Mouse (Mus musculus): ENCODE measurements around the gene Atp6v1e1. TPM values are rescaled to one million over a fixed set of nuclear protein-coding genes. Genes with fewer than 3 reads are reported as not detected.

Gene Atp6v1e1
- polyA plus RNA-seq, 2 experiments, result 75.7 to 114 TPM

DNA sequence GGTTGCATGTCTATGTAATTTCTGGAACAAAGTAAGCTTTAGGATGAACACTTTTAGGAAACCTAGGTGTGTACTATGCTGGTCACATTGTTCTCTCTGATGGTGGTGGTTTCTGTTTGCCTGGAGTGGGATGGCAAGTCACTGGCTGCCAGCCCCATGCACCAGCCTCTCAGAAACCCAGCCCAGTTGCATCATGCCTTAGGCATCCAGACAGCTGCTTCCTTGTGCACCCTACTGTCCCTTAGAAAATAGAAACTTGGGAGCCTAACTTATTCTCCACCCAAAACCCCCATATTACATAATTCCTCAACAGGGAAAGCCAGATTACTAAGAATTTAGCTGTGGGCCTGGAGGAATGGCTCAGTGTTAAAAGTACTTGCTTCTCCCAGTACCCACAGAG, 50.6 kb downstream of the Atp6v1e1 start:
- DNase-seq (ENCODE audit: low spot score), result no peak
- Histone ChIP-seq H3K9ac (ENCODE audit: low read depth, low read length, severe bottlenecking) (no peak overlapping the region), H3K9me3 (ENCODE audit: control insufficient read depth, low read length) (no peaks in the 10 kb centered on the region), H3K4me1 (ENCODE audit: control insufficient read depth, insufficient read depth, low read length) (no peaks in the 10 kb centered on the region), H3K4me3 (replicated peaks; ENCODE audit: low read length) (no peak overlapping the region), H3K36me3 (ENCODE audit: control insufficient read depth, insufficient read depth, low read length) (no peaks in the 10 kb centered on the region), H3K27ac (replicated peaks; ENCODE audit: low read depth, low read length) (no peak overlapping the region), H3K4me2 (replicated peaks; ENCODE audit: low read depth, low read length, severe bottlenecking) (no peak overlapping the region), H3K27me3 (ENCODE audit: control insufficient read depth, insufficient read depth, low read length) (no peaks in the 10 kb centered on the region)
- TF ChIP-seq POLR2A (IDR thresholded peaks at IDR 0.05; ENCODE audit: borderline replicate concordance, extremely low read depth, insufficient read depth, insufficient read length), result no peak
- ATAC-seq (ENCODE audit: low FRiP score, low read depth), result no peak

DNA sequence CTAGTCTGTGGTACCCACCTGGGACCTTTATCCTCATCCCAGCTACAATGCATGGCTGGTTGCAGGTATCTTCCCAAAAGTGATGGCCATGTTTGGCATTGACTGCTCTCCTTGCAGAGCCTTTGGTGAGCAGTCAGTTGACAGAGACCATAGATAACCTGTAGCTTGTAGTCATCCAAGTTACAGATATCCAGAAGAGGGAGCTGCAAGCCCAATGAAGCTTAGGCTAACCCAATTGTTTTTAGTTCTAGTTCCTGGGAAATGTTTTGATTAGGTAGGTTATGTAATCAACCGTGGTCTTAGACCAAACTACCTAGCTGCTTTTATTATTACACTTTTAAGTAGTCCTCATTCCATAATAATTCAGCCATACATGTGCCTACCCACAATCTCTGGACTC, 51.2 kb downstream of the Atp6v1e1 start:
- ATAC-seq (ENCODE audit: low FRiP score, low read depth), result no peak

DNA sequence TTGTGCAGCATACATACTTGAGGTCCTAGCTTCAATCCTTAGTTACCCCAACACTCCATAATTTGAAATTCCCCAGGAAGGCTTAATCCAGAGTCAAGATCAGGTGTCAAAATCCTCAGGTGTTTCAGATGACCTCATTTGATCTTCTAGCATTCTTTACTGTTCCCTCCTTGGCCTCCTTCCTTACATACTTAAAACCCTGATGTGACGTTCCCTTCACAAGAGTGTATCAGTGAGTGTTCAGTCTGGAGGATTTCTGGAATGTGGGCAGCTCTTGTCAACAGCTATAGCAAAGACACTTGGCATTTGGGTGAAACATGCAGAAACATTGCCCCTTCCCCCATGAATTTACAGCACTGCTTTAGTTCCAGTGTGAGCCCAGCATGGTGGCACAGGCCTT, 52.6 kb downstream of the Atp6v1e1 start:
- no peak overlapping the region for H3K27ac ChIP-seq (replicated peaks; ENCODE audit: low read depth, low read length)
- no peak for TF ChIP-seq POLR2A (IDR thresholded peaks at IDR 0.05; ENCODE audit: borderline replicate concordance, extremely low read depth, insufficient read depth, insufficient read length)
- no peaks in the 10 kb centered on the region; the same call in 1 of the 2 replicates for H3K36me3 ChIP-seq (ENCODE audit: control insufficient read depth, insufficient read depth, low read length)
- no peaks in the 10 kb centered on the region for H3K9me3 ChIP-seq (ENCODE audit: control insufficient read depth, low read length)
- no peak overlapping the region for H3K9ac ChIP-seq (ENCODE audit: low read depth, low read length, severe bottlenecking)
- no peak for DNase-seq (ENCODE audit: low spot score)
- ATAC-seq (ENCODE audit: low FRiP score, low read depth), result no peak
- H3K4me2 ChIP-seq (replicated peaks; ENCODE audit: low read depth, low read length, severe bottlenecking), result no peak overlapping the region
- WGBS, result 75% methylated on average over 1 of the region's 1 CpGs
- no peaks in the 10 kb centered on the region for H3K4me1 ChIP-seq (ENCODE audit: control insufficient read depth, insufficient read depth, low read length)
- H3K27me3 ChIP-seq (ENCODE audit: control insufficient read depth, insufficient read depth, low read length), result no peaks in the 10 kb centered on the region
- no peak overlapping the region for H3K4me3 ChIP-seq (replicated peaks; ENCODE audit: low read length)

More for the DNA sequence above, 51.2 kb downstream of the Atp6v1e1 start:
- no peaks in the 10 kb centered on the region for H3K9me3 ChIP-seq (ENCODE audit: control insufficient read depth, low read length)
- H3K27ac ChIP-seq (replicated peaks; ENCODE audit: low read depth, low read length), result no peak overlapping the region
- WGBS, result 84% methylated on average over 1 of the region's 1 CpGs
- H3K4me2 ChIP-seq (replicated peaks; ENCODE audit: low read depth, low read length, severe bottlenecking), result no peak overlapping the region
- H3K4me3 ChIP-seq (replicated peaks; ENCODE audit: low read length), result no peak overlapping the region
- H3K4me1 ChIP-seq (ENCODE audit: control insufficient read depth, insufficient read depth, low read length), result no peaks in the 10 kb centered on the region
- H3K36me3 ChIP-seq (ENCODE audit: control insufficient read depth, insufficient read depth, low read length), result no peaks in the 10 kb centered on the region; the same call in 1 of the 2 replicates
- no peak for DNase-seq (ENCODE audit: low spot score)
- H3K9ac ChIP-seq (ENCODE audit: low read depth, low read length, severe bottlenecking), result no peak overlapping the region
- TF ChIP-seq POLR2A (IDR thresholded peaks at IDR 0.05; ENCODE audit: borderline replicate concordance, extremely low read depth, insufficient read depth, insufficient read length), result no peak
- no peaks in the 10 kb centered on the region for H3K27me3 ChIP-seq (ENCODE audit: control insufficient read depth, insufficient read depth, low read length)

DNA sequence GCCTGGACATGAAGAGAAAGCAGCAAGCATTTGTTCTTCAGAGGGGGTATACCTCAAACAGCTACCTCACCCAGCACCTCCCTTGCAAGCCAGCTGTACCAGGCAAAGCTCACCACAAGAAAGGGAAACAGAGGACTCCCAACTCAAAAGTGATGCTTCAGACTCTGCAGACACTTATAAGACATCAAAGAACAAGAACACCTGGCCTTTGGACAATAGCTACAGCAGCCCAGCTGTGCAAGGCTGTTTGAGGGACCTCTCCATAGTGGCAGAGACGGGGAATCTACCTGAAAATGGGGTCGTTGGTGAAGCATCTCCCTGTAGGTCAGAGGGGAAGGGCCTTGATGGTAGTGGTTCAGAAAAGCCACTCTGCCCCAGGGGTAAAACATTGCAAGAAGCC, 61.4 kb downstream of the Atp6v1e1 start:
- Histone ChIP-seq H3K36me3 (ENCODE audit: control insufficient read depth, insufficient read depth, low read length) (peaks cover 37% of the 10 kb centered on the region), H3K9ac (ENCODE audit: low read depth, low read length, severe bottlenecking) (no peak overlapping the region), H3K27me3 (ENCODE audit: control insufficient read depth, insufficient read depth, low read length) (no peaks in the 10 kb centered on the region), H3K27ac (replicated peaks; ENCODE audit: low read depth, low read length) (no peak overlapping the region), H3K9me3 (ENCODE audit: control insufficient read depth, low read length) (no peaks in the 10 kb centered on the region), H3K4me1 (ENCODE audit: control insufficient read depth, insufficient read depth, low read length) (no peaks in the 10 kb centered on the region), H3K4me2 (replicated peaks; ENCODE audit: low read depth, low read length, severe bottlenecking) (no peak overlapping the region), H3K4me3 (replicated peaks; ENCODE audit: low read length) (no peak overlapping the region)
- TF ChIP-seq POLR2A (IDR thresholded peaks at IDR 0.05; ENCODE audit: borderline replicate concordance, extremely low read depth, insufficient read depth, insufficient read length), result no peak
- ATAC-seq (ENCODE audit: low FRiP score, low read depth) (no peak), DNase-seq (ENCODE audit: low spot score) (no peak)
- 91% methylated on average over 2 of the region's 2 CpGs for WGBS

DNA sequence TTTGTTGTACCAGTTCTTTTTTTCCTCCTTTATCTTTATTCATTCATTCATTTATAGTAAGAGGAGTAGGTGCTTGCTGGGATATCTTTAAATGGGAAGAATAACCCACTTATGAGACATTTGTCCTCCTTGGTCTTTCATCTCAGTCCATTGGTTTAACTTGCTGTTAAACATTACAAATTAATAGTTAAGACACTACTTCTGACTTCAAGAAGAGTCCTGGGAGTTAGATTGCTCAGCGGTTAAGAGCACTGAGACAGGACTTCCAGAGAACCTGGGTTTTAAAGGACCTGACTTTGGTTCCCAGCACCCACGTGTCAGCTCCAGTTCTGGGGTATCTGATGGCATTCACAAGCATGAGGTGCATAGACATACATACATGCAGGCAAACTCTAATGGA, 76.2 kb downstream of the Atp6v1e1 start:
- no peaks in the 10 kb centered on the region for H3K27me3 ChIP-seq (ENCODE audit: control insufficient read depth, insufficient read depth, low read length)
- ATAC-seq (ENCODE audit: low FRiP score, low read depth), result no peak
- no peaks in the 10 kb centered on the region for H3K4me1 ChIP-seq (ENCODE audit: control insufficient read depth, insufficient read depth, low read length)
- no peak overlapping the region for H3K4me3 ChIP-seq (replicated peaks; ENCODE audit: low read length)
- H3K36me3 ChIP-seq (ENCODE audit: control insufficient read depth, insufficient read depth, low read length), result no peaks in the 10 kb centered on the region
- WGBS, result 88% methylated on average over 2 of the region's 2 CpGs
- no peak for DNase-seq (ENCODE audit: low spot score)
- no peaks in the 10 kb centered on the region for H3K9me3 ChIP-seq (ENCODE audit: control insufficient read depth, low read length)
- no peak overlapping the region for H3K4me2 ChIP-seq (replicated peaks; ENCODE audit: low read depth, low read length, severe bottlenecking)
- H3K9ac ChIP-seq (ENCODE audit: low read depth, low read length, severe bottlenecking), result no peak overlapping the region
- H3K27ac ChIP-seq (replicated peaks; ENCODE audit: low read depth, low read length), result no peak overlapping the region
- TF ChIP-seq POLR2A (IDR thresholded peaks at IDR 0.05; ENCODE audit: borderline replicate concordance, extremely low read depth, insufficient read depth, insufficient read length), result no peak

Small RNAs within 50 kb of the gene (microRNA-seq; reads per million reads assigned to microRNA genes)
- not detected for gene Gm25193

Other genes with a start within 250 kb of the Atp6v1e1 start
- 4.8 and 6.1 TPM in 2 replicates for gene Cecr2, start 156.4 kb downstream of the Atp6v1e1 start, polyA plus RNA-seq (2012; rRNA removed)
- gene Cecr2, start 156.4 kb downstream of the Atp6v1e1 start, polyA plus RNA-seq (2014; fragmentation: Nextera tagmentation; extraction: Ambion mirVana), result 3.0 and 4.1 TPM in 2 replicates
- gene Slc25a18, start 49.2 kb downstream of the Atp6v1e1 start, polyA plus RNA-seq (2012; rRNA removed), result 0.64 and 0.72 TPM in 2 replicates
- gene Slc25a18, start 49.2 kb downstream of the Atp6v1e1 start, polyA plus RNA-seq (2014; fragmentation: Nextera tagmentation; extraction: Ambion mirVana), result 0.96 and 1.1 TPM in 2 replicates
- gene Bcl2l13, start 13.4 kb upstream of the Atp6v1e1 start, polyA plus RNA-seq (2012; rRNA removed), result 23.7 and 28.1 TPM in 2 replicates
- 27.4 and 29.1 TPM in 2 replicates for gene Bcl2l13, start 13.4 kb upstream of the Atp6v1e1 start, polyA plus RNA-seq (2014; fragmentation: Nextera tagmentation; extraction: Ambion mirVana)
- gene Bid, start 94.1 kb upstream of the Atp6v1e1 start, polyA plus RNA-seq (2012; rRNA removed), result 11.1 TPM in 2 replicates
- 17.0 and 18.2 TPM in 2 replicates for gene Bid, start 94.1 kb upstream of the Atp6v1e1 start, polyA plus RNA-seq (2014; fragmentation: Nextera tagmentation; extraction: Ambion mirVana)

All from limb, embryonic 14.5 days (tissue).